Mouse (Mus musculus) kidney, postnatal 0 days (tissue): ENCODE data around the gene Adam1a. TPM values are rescaled to one million over a fixed set of nuclear protein-coding genes. Genes with fewer than 3 reads are reported as not detected.
"Not testable (repeated sequence)": the region's sequence is repeated elsewhere in the genome, so short reads cannot be mapped to it uniquely, and the experiment has no call there.

Source experiments
- ATAC-seq: fragments of 200-750 bp; cut with Nextera tagmentation; replicated peaks from 2 replicates; pipeline ENCODE4 v1.8.0; 2017; ENCODE audit warnings: low read depth, moderate number of reproducible peaks, moderate TSS enrichment, moderate library complexity; ENCODE audit not compliant: low FRiP score
- DNase-seq: peaks from one replicate; pipeline ENCODE4 v3.0.0-alpha.2; 2016; ENCODE audit warnings: low spot score
- H3K27ac ChIP-seq: fragments of 300-500 bp; sonication (generic); 2 replicates; pipeline ENCODE4 v1.5.1; 2014; ENCODE audit warnings: mild to moderate bottlenecking
- H3K27me3 ChIP-seq: fragments of 300-500 bp; sonication (generic); 2 replicates; pipeline ENCODE4 v1.6.1; 2014; ENCODE audit warnings: low read length, mixed read lengths; ENCODE audit not compliant: insufficient read depth
- H3K36me3 ChIP-seq: fragments of 300-500 bp; sonication (generic); 2 replicates; pipeline ENCODE4 v1.6.1; 2014; ENCODE audit warnings: low read length, mixed read lengths; ENCODE audit not compliant: insufficient read depth
- H3K4me1 ChIP-seq: fragments of 300-500 bp; sonication (generic); replicated peaks from 2 replicates; pipeline ENCODE4 v1.6.1; 2014; ENCODE audit warnings: antibody characterized with exemption, low read length, mixed read lengths; ENCODE audit not compliant: insufficient read depth
- H3K4me2 ChIP-seq: fragments of 300-500 bp; sonication (generic); 2 replicates; pipeline ENCODE4 v1.6.1; 2014; ENCODE audit warnings: mild to moderate bottlenecking, low read length, moderate library complexity, mixed read lengths
- H3K4me3 ChIP-seq: fragments of 300-500 bp; sonication (generic); replicated peaks from 2 replicates; pipeline ENCODE4 v1.5.1; 2014; ENCODE audit warnings: low read depth, low read length
- H3K9ac ChIP-seq: fragments of 300-500 bp; sonication (generic); 2 replicates; pipeline ENCODE4 v1.6.1; 2014; ENCODE audit warnings: low read depth, low read length
- H3K9me3 ChIP-seq: fragments of 300-500 bp; sonication (generic); replicated peaks from 2 replicates; pipeline ENCODE4 v1.6.1; 2016; ENCODE audit warnings: low read length, inconsistent platforms, mixed read lengths
- CTCF ChIP-seq: IDR thresholded peaks from 2 replicates; pipeline ENCODE4 v1.5.1; 2016; ENCODE audit warnings: antibody characterized with exemption, low read depth, mild to moderate bottlenecking, moderate library complexity
- WGBS: fragments of 180-500 bp; shearing (Covaris S2); extraction: QIAGEN DNeasy Blood & Tissue Kit; methylation state at CpG from one replicate; pipeline ENCODE4 v1.1.7; 2014; 5-methylcytosine and 5-hydroxymethylcytosine counted together
- polyA plus RNA-seq: library from polyadenylated mRNA; unstranded; fragments of >200 nt; fragmentation: Nextera tagmentation; extraction: Ambion mirVana; gene quantifications from 2 replicates; pipeline ENCODE4 v1.2.1, GENCODE M21; 2015

Gene Adam1a
- polyA plus RNA-seq, 1 experiment from 2014 or later, result 0.72 TPM

DNA sequence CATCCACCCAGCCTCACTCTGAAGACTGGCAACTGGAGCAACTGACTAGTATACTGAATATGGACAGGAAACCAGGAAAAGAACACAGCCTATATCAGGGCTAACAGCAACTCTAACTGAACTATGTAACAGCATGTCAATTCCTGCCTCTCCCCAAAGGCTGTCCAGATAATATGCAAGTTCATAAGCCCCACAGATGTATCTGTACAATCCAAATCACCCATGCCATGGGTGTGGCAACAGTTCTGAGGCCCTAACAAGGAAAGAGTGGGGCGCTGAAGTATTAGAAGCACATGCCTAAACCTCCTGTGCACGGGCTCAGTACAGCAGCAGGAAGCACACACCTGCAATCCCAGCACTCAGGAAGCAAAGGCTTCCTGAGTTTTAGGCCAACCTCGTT lies 10.2 kb downstream of the Adam1a start:
- DNase-seq (no peak), ATAC-seq (no peak)
- Histone ChIP-seq H3K4me3 (no peak overlapping the region), H3K36me3 (peaks cover 42% of the 10 kb centered on the region), H3K4me2 (no peak overlapping the region), H3K27ac (no peak overlapping the region), H3K9me3 (no peaks in the 10 kb centered on the region), H3K27me3 (no peaks in the 10 kb centered on the region), H3K4me1 (no peaks in the 10 kb centered on the region), H3K9ac (no peak overlapping the region)
- TF ChIP-seq CTCF, result no peak
- WGBS, result 87% methylated on average over 3 of the region's 3 CpGs

DNA sequence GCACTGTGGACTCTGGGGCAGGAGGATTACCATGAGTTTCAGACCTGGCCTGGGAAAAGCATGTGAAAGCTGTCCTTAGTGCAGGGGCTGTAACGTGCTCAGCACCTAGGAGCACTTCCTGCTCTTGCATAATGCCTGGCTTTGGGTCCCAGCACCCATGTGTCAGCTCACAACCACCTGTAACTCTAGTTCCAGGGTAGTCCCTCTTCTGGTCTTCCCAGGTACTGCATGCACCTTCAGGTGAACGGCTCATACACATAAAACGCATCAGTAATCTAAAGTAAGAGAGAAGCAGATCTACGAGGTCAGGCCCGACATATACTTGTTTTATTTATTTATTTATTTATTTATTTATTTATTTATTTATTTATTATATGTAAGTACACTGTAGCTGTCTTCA lies 10.8 kb downstream of the Adam1a start:
- WGBS, result 89% methylated on average over 5 of the region's 5 CpGs
- peak; percentile 49; the same call in 1 of the 2 replicates for TF ChIP-seq CTCF
- H3K4me1 ChIP-seq, result no peaks in the 10 kb centered on the region
- H3K9me3 ChIP-seq, result no peaks in the 10 kb centered on the region
- H3K9ac ChIP-seq, result no peak overlapping the region
- H3K27ac ChIP-seq, result no peak overlapping the region
- H3K4me3 ChIP-seq, result no peak overlapping the region
- H3K4me2 ChIP-seq, result no peak overlapping the region
- no peak for ATAC-seq
- no peak for DNase-seq
- no peaks in the 10 kb centered on the region for H3K27me3 ChIP-seq
- peaks cover 47% of the 10 kb centered on the region for H3K36me3 ChIP-seq

DNA sequence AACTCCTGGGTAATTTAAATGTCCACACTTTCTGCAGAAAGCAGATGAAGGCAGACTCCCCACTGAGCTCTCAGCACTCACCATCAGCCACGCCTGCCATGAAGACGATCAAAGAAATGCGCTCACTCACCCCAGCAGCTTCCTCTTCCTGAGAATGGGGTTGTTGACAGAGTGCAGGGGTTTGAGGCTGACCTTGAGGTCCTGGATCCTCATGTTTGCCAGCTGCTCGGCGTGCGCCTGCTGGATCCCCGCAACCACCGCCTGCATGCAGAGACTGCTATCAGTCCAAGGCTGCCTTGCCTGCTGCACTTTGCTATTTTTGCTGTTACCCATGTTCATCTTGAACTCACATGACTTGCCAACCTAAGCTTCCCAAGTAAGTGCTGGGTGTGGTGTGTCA lies 18.3 kb downstream of the Adam1a start:
- no peak overlapping the region for H3K4me2 ChIP-seq
- peaks cover 68% of the 10 kb centered on the region for H3K36me3 ChIP-seq
- no peaks in the 10 kb centered on the region for H3K4me1 ChIP-seq
- DNase-seq (no peak), ATAC-seq (no peak)
- H3K27me3 ChIP-seq, result no peaks in the 10 kb centered on the region
- no peak overlapping the region for H3K9ac ChIP-seq
- no peak overlapping the region for H3K27ac ChIP-seq
- 85% methylated on average over 8 of the region's 8 CpGs for WGBS
- no peaks in the 10 kb centered on the region for H3K9me3 ChIP-seq
- no peak overlapping the region for H3K4me3 ChIP-seq
- no peak for TF ChIP-seq CTCF

DNA sequence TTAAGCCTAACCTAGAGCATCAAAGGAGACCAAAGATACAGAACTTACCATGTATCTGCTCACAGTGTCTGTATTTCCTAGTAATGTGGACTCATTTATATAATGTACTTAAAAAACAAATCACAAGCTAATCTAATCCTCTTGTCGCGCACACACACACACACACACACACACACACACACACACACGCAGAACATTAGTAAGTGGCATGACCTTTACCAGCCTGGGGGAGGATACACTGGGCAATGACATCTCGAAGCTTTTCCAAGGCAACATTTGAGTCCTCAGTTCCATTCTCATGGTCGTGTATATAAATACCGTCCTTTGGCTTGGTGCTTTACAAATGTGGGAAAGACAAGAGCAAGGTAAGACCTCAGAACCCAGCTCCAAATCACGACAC lies 18.8 kb downstream of the Adam1a start:
- no peak overlapping the region for H3K9ac ChIP-seq
- ATAC-seq (no peak), DNase-seq (no peak)
- H3K27ac ChIP-seq, result no peak overlapping the region
- no peak overlapping the region for H3K4me2 ChIP-seq
- H3K4me3 ChIP-seq, result no peak overlapping the region
- no peaks in the 10 kb centered on the region for H3K27me3 ChIP-seq
- no peak for TF ChIP-seq CTCF
- H3K4me1 ChIP-seq, result no peaks in the 10 kb centered on the region
- H3K9me3 ChIP-seq, result no peaks in the 10 kb centered on the region
- H3K36me3 ChIP-seq, result peaks cover 69% of the 10 kb centered on the region
- WGBS, result 90% methylated on average over 7 of the region's 7 CpGs

DNA sequence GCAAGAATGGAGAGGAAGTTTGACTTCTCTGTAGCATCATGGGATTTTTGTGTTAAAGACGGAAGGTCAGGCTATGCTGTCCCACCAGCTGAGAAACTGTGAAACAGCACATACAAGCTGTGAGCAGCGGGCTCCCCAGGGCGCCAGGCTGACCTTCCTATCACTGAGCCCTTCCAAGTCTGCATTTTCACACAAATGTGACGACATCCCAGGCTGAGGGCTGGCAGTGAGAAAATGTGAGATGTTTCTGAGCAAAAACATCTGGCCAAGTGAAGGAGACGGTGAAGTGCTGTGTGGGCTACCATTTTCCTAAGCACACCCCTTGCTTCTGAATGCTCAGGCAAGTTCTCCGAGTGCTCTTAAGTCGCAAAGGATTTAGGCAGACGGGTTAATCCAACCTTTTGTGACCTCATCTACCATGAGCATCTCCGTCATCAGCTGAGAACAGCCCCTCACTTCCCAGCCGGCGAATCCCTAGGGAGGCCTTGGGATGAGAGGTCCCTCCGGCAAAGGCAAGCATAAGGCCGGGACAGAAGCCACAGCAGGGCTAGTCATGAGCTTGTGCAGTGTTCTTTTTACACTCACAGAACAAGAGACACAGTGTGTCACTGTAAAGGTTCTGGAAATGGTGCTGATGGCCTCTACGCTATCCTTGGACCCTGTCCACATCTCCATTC lies 19.4 kb downstream of the Adam1a start:
- Histone ChIP-seq H3K9me3 (no peaks in the 10 kb centered on the region), H3K27ac (no peak overlapping the region), H3K27me3 (no peaks in the 10 kb centered on the region), H3K9ac (no peak overlapping the region), H3K4me3 (no peak overlapping the region), H3K4me1 (no peaks in the 10 kb centered on the region), H3K4me2 (no peak overlapping the region), H3K36me3 (peaks cover 70% of the 10 kb centered on the region)
- 87% methylated on average over 14 of the region's 14 CpGs for WGBS
- TF ChIP-seq CTCF, result no peak
- ATAC-seq, result no peak
- DNase-seq, result no peak

DNA sequence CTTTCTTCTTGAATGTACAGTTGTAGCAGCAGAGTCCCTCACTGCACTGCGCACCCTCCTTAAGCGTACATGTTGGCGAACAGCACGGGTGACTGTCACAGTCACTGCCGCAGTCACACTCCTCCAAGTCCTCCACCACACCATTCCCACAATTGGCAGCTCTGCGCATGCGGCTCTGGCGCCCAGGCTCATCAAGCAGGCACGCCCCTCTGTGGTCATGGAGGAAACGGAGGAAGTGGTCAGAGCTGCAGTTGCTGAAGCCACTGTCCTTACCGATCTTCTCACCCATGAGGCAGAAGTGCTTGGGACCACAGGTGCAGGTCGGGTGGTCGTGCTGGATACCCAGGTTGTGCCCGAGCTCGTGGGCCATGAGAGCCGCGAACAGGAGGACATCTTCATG lies 25.5 kb downstream of the Adam1a start:
- H3K4me2 ChIP-seq, DNase-seq, H3K27ac ChIP-seq, H3K9ac ChIP-seq, H3K27me3 ChIP-seq, H3K4me3 ChIP-seq, ATAC-seq, H3K4me1 ChIP-seq, H3K9me3 ChIP-seq: not testable (repeated sequence)
- 91% methylated on average over 11 of the region's 17 CpGs for WGBS
- H3K36me3 ChIP-seq, result peaks cover 23% of the 10 kb centered on the region

DNA sequence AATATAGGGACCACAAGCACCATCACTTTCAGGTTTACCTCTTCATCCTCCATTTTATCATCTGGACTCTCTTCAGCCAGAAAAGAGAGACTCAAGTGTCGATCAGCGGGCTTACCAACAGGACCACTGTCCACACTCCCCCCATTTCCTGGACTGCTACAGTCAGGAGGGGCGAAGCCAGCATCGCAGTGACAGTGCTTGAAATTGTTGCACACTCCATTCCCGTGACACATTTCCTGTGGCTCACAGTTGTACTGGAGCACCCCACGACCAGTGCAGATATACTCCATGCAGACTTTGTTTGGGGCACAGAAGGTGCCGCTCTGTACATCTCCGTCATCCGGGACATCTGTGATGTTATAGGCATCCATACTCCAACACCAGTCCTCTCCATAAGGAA lies 26.3 kb downstream of the Adam1a start:
- TF ChIP-seq CTCF, result no peak
- Histone ChIP-seq H3K27me3 (no peaks in the 10 kb centered on the region), H3K4me3 (no peak overlapping the region), H3K9ac (no peak overlapping the region), H3K27ac (no peak overlapping the region), H3K9me3 (no peaks in the 10 kb centered on the region), H3K4me1 (no peaks in the 10 kb centered on the region), H3K36me3 (peaks cover 17% of the 10 kb centered on the region), H3K4me2 (no peak overlapping the region)
- 89% methylated on average over 9 of the region's 9 CpGs for WGBS
- DNase-seq, result no peak
- ATAC-seq, result no peak
